Mouse (Mus musculus): ENCODE measurements around the gene Fat1.
"Not testable (repeated sequence)": the region's sequence is repeated elsewhere in the genome, so short reads cannot be mapped to it uniquely, and the experiment has no call there.

Fat1 gene

DNA sequence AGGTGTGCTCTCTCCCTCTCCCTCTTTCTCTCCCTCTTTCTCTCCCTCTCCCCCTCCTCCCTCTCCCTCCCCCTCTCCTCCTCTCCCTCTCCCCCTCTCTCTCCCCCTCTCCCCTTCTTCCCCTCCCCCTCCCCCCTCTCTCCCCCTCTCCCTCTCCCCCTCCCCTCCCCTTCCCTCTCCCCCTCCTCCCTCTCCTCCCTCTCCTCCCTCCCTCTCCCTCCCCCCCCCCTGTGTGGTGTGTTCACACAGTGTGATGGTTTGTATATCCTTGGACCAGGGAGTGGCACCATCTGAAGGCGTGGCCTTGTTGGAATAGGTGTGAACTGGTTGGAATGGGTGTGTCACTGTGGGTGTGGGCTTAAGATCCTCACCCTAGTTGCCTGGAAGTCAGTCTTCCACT, 130.1 kb downstream of the Fat1 start:
- DNase-seq (ENCODE audit: low spot score), result not testable (repeated sequence)

DNA sequence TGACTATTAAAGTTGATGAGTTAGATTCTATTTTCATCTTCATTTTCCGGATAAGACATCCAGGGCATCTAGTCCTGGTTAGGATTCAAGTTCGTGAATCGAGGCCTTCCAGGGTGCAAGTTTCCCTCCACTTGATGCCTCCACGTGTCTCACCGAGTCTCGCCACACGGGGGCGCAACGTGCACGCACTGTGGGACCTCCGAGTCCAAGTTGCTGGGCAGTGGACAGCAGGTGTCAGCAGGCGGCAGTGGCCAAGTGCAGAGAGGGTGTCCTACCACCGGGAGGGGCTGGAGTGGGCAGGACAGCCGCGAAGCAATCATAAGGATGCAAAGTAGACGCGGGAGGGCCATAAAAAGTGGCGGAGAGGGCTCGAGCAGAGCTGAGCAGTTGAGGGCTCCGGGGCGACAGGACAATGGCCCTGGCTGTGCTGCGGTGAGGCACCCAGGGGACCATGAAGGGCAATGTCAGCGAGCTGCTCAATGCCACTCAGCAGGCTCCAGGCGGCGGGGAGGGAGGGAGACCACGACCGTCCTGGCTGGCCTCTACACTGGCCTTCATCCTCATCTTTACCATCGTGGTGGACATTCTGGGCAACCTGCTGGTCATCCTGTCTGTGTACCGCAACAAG, 133.6 kb downstream of the Fat1 start, which contains the start of gene Mtnr1a:
TSS of gene Mtnr1a (plus strand) at position 379 of the 628 bp plus-strand sequence.
- DNase-seq (ENCODE audit: low spot score), result peak; percentile 23

DNA sequence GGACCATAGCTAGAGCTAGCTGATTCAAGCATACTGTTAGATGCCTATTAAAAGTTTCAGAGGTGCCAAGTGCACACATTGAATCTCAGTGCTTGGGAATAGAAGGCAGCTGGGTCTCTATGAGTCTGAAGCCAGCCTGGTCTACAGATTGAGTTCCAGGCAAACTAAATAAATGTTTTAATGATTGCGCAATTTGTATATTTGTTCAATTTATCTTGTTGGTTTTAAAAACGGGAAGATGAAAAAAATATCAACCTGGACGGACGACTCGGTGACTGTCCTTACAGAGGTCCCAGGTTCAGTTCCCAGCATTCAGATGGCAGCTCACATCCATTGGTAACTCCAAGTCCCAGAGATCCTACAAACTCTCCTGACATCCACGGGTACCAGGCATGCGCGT, 135.7 kb downstream of the Fat1 start:
- DNase-seq (ENCODE audit: low spot score), result no peak

DNA sequence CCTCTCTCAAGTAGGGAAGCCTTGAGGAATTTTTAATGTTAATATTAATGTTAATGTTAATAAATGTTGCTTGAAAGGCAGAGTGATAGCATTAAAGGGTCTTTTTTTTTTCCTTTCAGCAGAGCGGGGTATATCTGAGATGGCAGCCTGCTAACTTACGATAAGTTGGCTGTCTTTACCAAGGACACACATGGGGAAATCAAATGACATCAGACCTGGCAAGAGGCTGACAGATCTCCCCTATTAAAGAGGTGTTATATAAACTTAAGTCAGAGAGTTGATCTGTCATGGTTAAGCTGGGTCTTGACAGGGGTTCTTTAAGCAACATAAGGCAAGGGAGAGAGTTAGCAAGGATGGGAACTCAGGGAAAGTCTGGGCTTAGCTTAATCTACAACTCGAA, 145.6 kb downstream of the Fat1 start:
- no peak for DNase-seq (ENCODE audit: low spot score)

DNA sequence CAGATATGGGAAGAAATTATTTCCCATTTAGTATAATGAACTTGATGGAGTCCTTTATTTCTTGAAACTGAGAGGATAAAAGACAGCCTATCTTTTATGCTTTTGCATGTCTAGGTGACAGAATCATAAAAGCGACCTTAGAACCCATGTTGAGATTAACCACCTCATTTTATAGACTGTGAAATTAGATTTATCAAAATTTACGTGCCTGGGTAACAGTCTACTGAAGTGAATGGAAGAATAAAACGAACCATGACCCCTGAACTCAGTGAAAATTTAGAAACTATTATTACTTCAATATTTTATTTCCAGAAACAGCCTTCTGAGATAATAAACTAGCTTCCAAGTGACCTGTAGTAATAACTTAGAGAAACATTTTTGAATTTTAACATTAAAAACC, 158.4 kb downstream of the Fat1 start:
- no peak for DNase-seq (ENCODE audit: low spot score)

Data from MN1 (cell line).